Mouse (Mus musculus) left cerebral cortex, postnatal 36 days (tissue): ENCODE results near the gene Olfr352. TPM values are rescaled to one million over a fixed set of nuclear protein-coding genes. Genes with fewer than 3 reads are reported as not detected.

ENCODE experiments used
- DNase-seq, 2 experiments: peaks; one replicate each; pipeline ENCODE4 v3.0.0; 2021 to 2022; ENCODE audit warnings: low spot score in 2 of 2, mixed read lengths in 1 of 2
- intact Hi-C: fragments of 180-260 bp; cut with DNase I; formaldehyde crosslinking; loops from one replicate; pipeline ENCODE4 v1.15.1; 2025
- total RNA-seq, 2 experiments: library from RNA; stranded (reverse); gene quantifications; 2 replicates each; pipeline ENCODE4 v1.2.3; 2021

Gene Olfr352
- total RNA-seq: not detected

GRCm38 (mm10) chr2:36868160-36868559 lies at the start of gene Olfr352:
TSS of gene Olfr352 (plus strand) at chr2:36868460.
- no peak for DNase-seq
- intact Hi-C loops: no loop called here

- intact Hi-C loops: no loop called here
- DNase-seq: no peak
Measured at GRCm38 (mm10) chr2:36846010-36846409, 22.2 kb upstream of the Olfr352 start, which contains the start of gene Olfr350. TSS of gene Olfr350 (plus strand) at chr2:36846310.

GRCm38 (mm10) chr2:36862560-36862959 lies 5.7 kb upstream of the Olfr352 start, which contains the start of gene Olfr351:
TSS of gene Olfr351 (minus strand) at chr2:36862660.
- DNase-seq: no peak
- intact Hi-C loops: no loop called here

GRCm38 (mm10) chr2:36892836-36893235 lies 24.6 kb downstream of the Olfr352 start, which contains the start of gene Olfr353:
TSS of gene Olfr353 (minus strand) at chr2:36892936.
- intact Hi-C loops: no loop called here

DNA sequence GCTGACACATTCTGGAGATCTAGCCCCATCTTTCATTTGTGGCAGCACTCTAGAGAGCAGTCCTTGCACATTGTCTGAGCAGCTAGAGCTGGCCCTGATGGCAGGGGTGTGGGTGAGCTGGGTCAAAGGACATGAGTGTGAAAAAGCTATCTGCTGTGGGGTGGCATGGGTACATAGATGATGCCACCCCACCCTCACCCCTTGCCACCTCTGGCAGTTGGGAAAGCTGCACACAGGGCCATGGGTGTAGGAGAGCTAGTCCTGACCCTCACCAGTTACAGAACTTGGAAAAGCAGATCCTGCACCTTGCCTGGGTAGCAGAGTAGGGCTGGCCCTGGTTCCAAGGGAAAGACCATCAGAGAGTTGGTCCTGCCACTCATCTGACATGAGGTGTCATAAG lies 28.9 kb downstream of the Olfr352 start:
- intact Hi-C loops: no loop called here
- no peak for DNase-seq

More at GRCm38 (mm10) chr2:36892836-36893235, 24.6 kb downstream of the Olfr352 start, which contains the start of gene Olfr353:
- DNase-seq: no peak

DNA sequence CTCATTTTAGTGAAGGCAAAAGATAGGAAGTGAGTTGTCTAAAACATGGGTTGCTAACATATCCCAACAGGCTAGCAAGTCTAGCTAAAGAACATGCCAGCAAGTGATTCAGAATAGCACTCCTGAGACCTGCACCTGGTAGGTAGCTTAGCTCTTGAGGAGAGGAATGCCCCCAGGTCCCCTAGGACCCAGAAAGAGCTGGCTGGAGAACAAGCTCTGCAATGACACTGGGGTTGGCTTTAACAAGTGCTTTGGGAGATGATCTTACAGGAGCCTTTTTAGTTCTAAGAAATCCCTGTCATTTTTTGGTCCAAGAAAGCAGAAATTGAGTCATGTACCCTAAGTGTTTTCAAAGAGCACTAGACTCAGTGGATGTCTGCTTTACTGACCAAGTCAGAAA lies 37.1 kb downstream of the Olfr352 start, which contains the start of gene Olfr354:
Gene Olfr354, plus strand, starts transcription at position 301 of the 400 bp plus-strand sequence.
- intact Hi-C loops: no loop called here
- no peak for DNase-seq

Other genes starting within 250 kb of the Olfr352 start
- gene Olfr345, start 228.4 kb upstream of the Olfr352 start, total RNA-seq: not detected
- gene Olfr346, start 182.7 kb upstream of the Olfr352 start, total RNA-seq: not detected
- not detected for gene Olfr347, start 136.6 kb upstream of the Olfr352 start, total RNA-seq
- not detected for gene Olfr348, start 84.2 kb upstream of the Olfr352 start, total RNA-seq
- not detected for gene Olfr50, start 77.9 kb upstream of the Olfr352 start, total RNA-seq
- not detected for gene Olfr3, start 51.4 kb upstream of the Olfr352 start, total RNA-seq
- not detected for gene Olfr350, start 22.1 kb upstream of the Olfr352 start, total RNA-seq
- gene Olfr351, start 5.8 kb upstream of the Olfr352 start, total RNA-seq: not detected
- not detected for gene Olfr353, start 24.5 kb downstream of the Olfr352 start, total RNA-seq
- not detected for gene Olfr354, start 37.2 kb downstream of the Olfr352 start, total RNA-seq
- not detected for gene Olfr355, start 60.4 kb downstream of the Olfr352 start, total RNA-seq
- gene Olfr356, start 68.7 kb downstream of the Olfr352 start, total RNA-seq: not detected
- not detected for gene Olfr357, start 125.4 kb downstream of the Olfr352 start, total RNA-seq
- not detected for gene Olfr358, start 140.9 kb downstream of the Olfr352 start, total RNA-seq
- not detected for gene Olfr360, start 197.3 kb downstream of the Olfr352 start, total RNA-seq
- not detected for gene Olfr361, start 220.8 kb downstream of the Olfr352 start, total RNA-seq
- not detected for gene Olfr362, start 249.4 kb downstream of the Olfr352 start, total RNA-seq